Mouse (Mus musculus): ENCODE data around the gene Pramel5. TPM values are rescaled to one million over a fixed set of nuclear protein-coding genes. Genes with fewer than 3 reads are reported as not detected.
"Not testable (repeated sequence)": the region's sequence is repeated elsewhere in the genome, so short reads cannot be mapped to it uniquely, and the experiment has no call there.

Pramel5 gene
- polyA plus RNA-seq (2012; rRNA removed): not detected in 2 replicates

DNA sequence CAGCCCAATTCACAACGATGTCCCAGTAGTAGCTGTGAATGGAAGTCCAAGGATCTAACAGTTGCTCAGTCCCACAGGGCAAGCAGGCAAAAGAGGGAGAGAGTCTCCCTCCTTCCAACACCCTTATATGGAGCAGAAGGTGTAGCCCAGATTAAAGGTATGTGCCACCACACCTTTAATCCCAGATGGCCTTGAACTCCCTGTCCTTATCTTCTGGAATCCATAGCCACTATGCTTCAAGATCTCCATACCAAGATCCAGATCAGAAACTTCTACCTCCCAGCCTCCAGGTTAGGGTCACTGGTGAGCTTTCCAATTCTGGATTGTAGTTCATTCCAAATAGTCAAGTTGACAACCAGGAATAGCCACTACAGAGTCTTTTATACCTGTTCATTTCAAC is at the start of gene Pramel5:
Gene Pramel5, minus strand, starts transcription at position 101 of the 400 bp plus-strand sequence.
- DNase-seq (ENCODE audit: low spot score): not testable (repeated sequence)

DNA sequence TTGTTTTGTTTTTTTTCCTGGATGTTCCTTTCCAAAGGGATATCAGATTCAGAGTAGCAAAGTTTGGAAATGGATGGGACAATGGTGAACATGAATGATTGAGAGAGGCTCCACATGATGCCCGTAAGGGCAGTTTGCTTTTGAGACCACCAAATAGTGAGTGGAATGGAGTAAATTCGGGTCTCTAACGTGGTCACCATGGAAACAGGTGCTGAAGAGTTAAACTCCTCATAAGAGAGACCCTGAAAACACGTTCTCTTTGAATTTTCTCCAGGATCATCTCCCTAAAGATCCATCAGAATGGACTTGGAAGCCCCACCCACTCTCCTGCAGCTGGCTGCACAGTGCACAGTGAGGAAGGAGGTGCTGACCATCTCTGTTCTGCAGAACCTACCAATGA is 49.7 kb upstream of the Pramel5 start, which contains the start of gene Gm13128:
Gene Gm13128, plus strand, starts transcription at position 301 of the 400 bp plus-strand sequence.
- not testable (repeated sequence) for DNase-seq (ENCODE audit: low spot score)

DNA sequence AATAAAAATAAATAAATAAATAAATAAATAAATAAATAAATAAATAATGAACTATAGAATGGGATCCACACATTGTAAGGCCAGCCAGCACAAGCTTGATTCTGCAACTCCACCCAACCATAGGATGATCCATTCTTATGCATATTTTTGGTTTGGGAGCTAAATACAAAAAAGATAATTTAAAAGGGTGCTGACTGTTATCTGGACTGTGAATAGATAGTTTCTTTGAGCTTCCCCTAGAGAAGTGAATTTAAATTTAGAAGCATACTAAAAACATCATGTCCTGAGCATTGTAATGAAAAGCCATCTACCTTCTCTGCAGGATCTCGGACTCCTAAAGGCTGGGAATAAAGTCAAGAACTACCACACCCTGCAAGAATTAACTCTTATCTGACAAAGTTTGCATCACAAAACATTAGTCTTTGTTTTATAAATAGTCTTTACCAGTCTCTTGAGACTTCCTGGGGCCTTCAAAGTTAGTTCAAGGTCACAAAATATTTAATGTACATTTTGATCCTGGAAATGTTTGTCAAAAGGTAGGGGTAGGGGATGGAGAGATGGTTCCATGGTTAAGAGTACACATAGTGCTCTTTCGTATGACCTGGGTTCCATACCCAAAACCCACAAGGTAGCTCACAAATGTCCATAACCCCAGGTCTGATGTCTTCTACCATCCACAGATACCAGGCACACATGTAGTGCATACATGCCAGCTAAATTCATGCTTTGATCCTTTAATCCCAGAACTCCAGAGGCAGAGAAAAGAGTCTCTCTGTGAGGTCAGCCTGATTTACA is 32.6 kb upstream of the Pramel5 start:
- DNase-seq (ENCODE audit: low spot score): not testable (repeated sequence)

DNA sequence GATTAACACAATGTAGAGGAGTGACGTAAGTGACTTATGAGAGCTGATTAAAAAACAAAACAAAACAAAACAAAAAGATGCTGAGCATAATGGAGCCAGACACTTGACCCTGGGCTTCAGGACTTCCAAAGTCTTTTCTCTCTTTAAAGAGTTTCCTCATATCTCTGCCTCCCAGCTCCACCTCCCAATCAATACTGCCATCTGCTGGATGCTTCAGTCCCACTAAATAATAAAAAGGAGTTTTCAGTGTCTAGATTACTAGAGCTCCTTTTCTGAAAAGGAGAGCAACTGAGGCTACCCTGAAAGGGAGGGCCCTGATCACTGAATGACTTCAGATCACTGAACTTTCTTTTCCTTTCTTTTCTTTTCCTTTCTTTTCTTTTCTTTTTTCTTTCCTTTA is 19.1 kb upstream of the Pramel5 start:
- DNase-seq (ENCODE audit: low spot score): not testable (repeated sequence)

DNA sequence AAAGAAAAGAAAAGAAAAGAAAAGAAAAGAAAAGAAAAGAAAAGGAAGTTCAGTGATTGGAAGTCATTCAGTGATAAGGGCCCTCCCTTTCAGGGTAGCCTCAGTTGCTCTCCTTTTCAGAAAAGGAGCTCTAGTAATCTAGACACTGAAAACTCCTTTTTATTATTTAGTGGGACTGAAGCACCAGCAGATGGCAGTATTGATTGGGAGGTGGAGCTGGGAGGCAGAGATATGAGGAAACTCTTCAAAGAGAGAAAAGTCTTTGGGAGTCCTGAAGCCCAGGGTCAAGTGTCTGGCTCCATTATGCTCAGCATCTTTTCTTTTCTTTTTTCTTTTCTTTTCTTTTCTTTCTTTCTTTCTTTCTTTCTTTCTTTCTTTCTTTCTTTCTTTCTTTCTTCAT is 25.5 kb downstream of the Pramel5 start:
- not testable (repeated sequence) for DNase-seq (ENCODE audit: low spot score)

Other genes starting within 250 kb of the Pramel5 start
- not detected in 2 replicates for gene Pramel4, start 221.4 kb downstream of the Pramel5 start, polyA plus RNA-seq (2012; rRNA removed)
- 0.03 TPM in 1 of 2 replicates, not detected in the other for gene Gm13102, start 174.0 kb downstream of the Pramel5 start, polyA plus RNA-seq (2012; rRNA removed)
- gene Oog3, start 117.8 kb downstream of the Pramel5 start, polyA plus RNA-seq (2012; rRNA removed): not detected in 2 replicates
- not detected in 2 replicates for gene Oog2, start 89.8 kb downstream of the Pramel5 start, polyA plus RNA-seq (2012; rRNA removed)
- gene C87977, start 67.2 kb downstream of the Pramel5 start, polyA plus RNA-seq (2012; rRNA removed): not detected in 2 replicates
- not detected in 2 replicates for gene Gm13128, start 49.8 kb upstream of the Pramel5 start, polyA plus RNA-seq (2012; rRNA removed)
- not detected in 2 replicates for gene Gm13119, start 77.5 kb upstream of the Pramel5 start, polyA plus RNA-seq (2012; rRNA removed)
- gene Pramef20, start 97.4 kb upstream of the Pramel5 start, polyA plus RNA-seq (2012; rRNA removed): not detected in 2 replicates
- gene Pramef12, start 128.0 kb upstream of the Pramel5 start, polyA plus RNA-seq (2012; rRNA removed): 0.40 and 0.49 TPM in 2 replicates
- gene 1700012P22Rik, start 158.3 kb upstream of the Pramel5 start, polyA plus RNA-seq (2012; rRNA removed): not detected in 2 replicates
- gene Gm9944, start 172.8 kb upstream of the Pramel5 start, polyA plus RNA-seq (2012; rRNA removed): not detected in 2 replicates
- not detected in 2 replicates for gene Aadacl3, start 183.3 kb upstream of the Pramel5 start, polyA plus RNA-seq (2012; rRNA removed)
- gene 9430007A20Rik, start 239.3 kb upstream of the Pramel5 start, polyA plus RNA-seq (2012; rRNA removed): not detected in 2 replicates

Measured in urinary bladder, adult 2 months (tissue).